Mouse (Mus musculus): ENCODE data around the gene Mapt. TPM values are rescaled to one million over a fixed set of nuclear protein-coding genes. Genes with fewer than 3 reads are reported as not detected.

Gene Mapt
- polyA plus RNA-seq, 2 experiments, result 0.17 to 0.43 TPM

DNA sequence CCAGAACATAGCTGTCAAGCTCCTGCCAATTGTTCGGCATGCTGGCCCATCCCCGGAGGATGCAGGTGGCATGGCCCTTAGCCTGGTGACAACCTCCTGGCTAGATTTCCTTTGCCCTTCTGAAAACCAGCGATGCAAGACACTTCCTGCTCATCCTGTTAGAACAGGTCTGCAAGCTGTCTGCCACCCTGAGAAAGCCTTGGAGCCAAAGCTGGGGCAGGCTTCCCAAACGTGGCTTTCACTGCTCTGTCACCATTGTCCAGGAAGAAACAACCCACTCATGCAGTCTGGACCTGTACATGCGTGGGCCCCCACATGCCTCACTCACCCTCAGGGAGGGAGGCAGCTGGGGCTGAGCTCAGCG is 57.6 kb downstream of the Mapt start:
- Histone ChIP-seq H3K27me3 (ENCODE audit: control insufficient read depth, insufficient read depth, low read length) (no peaks in the 10 kb centered on the region), H3K4me1 (replicated peaks; ENCODE audit: control insufficient read depth in 2 of 2, insufficient read depth in 2 of 2, low read length in 1 of 2) (peaks cover 19 to 23% of the 10 kb centered on the region in 2 experiments), H3K9me3 (ENCODE audit: control insufficient read depth, low read length) (no peaks in the 10 kb centered on the region), H3K4me3 (ENCODE audit: insufficient read depth in 1 of 2, low read depth in 2 of 2, low read length in 2 of 2) (no peak overlapping the region), H3K9ac (replicated peaks) (no peak overlapping the region), H3K27ac (no peak overlapping the region), H3K36me3 (replicated peaks; ENCODE audit: control insufficient read depth, insufficient read depth, low read depth) (no peaks in the 10 kb centered on the region), H3K4me2 (ENCODE audit: low read depth) (no peak overlapping the region)
- ATAC-seq (ENCODE audit: insufficient read depth), result no peak
- TF ChIP-seq EP300 (IDR thresholded peaks at IDR 0.05; ENCODE audit: low read depth), result no peak
- no peak for TF ChIP-seq CTCF (IDR thresholded peaks at IDR 0.05; ENCODE audit: low read depth)
- 49% methylated on average over 6 of the region's 6 CpGs for WGBS (ENCODE audit: insufficient replicate concordance)
- no peak for DNase-seq (ENCODE audit: low read depth in 3 of 3, low spot score in 3 of 3)

DNA sequence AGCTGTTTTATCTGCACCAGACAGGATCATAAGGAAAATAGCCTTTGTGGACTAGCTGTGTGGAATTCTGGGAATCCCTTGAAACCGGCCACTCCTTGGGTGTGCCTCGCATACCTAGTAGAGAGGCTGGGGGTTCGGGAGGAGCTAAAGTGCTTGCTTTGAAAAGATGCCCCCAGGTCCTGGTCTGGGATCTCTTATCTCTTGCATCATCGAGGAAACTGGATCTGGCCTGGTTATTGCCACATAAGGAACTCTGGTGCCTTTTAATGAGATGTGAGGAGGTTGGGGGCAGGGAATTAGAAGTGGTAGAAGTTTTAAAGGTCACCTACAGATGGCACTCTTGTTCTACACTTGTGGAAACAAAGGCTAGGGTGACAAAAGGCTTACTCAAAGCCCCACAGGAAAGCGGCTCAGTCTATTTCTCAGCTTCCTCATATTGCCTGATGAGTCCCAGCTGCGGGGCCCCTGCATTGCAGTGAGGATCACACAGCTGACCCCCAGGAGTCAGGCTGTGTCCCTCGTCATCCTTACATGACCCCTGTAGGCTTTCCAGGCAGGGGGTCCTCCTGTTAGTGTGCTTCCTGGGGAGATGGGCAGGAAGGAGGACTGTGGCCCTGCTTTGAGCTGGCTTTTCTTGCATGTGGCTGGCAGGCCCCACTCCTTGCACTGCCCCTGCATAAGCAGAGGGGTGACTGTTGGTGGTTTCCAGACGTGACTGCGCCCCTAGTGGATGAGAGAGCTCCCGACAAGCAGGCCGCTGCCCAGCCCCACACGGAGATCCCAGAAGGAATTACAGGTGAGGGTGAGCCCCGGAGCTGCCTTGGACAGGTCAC is 58.2 kb downstream of the Mapt start:
- ATAC-seq (ENCODE audit: insufficient read depth), result peak; percentile 44; the same call in 1 of the 2 replicates
- Histone ChIP-seq H3K4me3 (ENCODE audit: insufficient read depth in 1 of 2, low read depth in 2 of 2, low read length in 2 of 2) (no peak overlapping the region), H3K36me3 (replicated peaks; ENCODE audit: control insufficient read depth, insufficient read depth, low read depth) (no peaks in the 10 kb centered on the region), H3K27ac (no peak overlapping the region), H3K4me2 (ENCODE audit: low read depth) (peak overlapping the region; percentile 4; the same call in 1 of the 2 replicates), H3K9ac (replicated peaks) (no peak overlapping the region), H3K4me1 (replicated peaks; ENCODE audit: control insufficient read depth in 2 of 2, insufficient read depth in 2 of 2, low read length in 1 of 2) (peaks cover 23 to 29% of the 10 kb centered on the region in 2 experiments), H3K27me3 (ENCODE audit: control insufficient read depth, insufficient read depth, low read length) (no peaks in the 10 kb centered on the region), H3K9me3 (ENCODE audit: control insufficient read depth, low read length) (no peaks in the 10 kb centered on the region)
- 26% methylated on average over 13 of the region's 13 CpGs for whole genome bisulfite sequencing (ENCODE audit: insufficient replicate concordance)
- TF ChIP-seq CTCF (IDR thresholded peaks at IDR 0.05; ENCODE audit: low read depth) (peak; percentile 90), EP300 (IDR thresholded peaks at IDR 0.05; ENCODE audit: low read depth) (no peak)
- DNase-seq (ENCODE audit: low read depth in 3 of 3, low spot score in 3 of 3), result peak; percentile 36 to 60 (median 36)

DNA sequence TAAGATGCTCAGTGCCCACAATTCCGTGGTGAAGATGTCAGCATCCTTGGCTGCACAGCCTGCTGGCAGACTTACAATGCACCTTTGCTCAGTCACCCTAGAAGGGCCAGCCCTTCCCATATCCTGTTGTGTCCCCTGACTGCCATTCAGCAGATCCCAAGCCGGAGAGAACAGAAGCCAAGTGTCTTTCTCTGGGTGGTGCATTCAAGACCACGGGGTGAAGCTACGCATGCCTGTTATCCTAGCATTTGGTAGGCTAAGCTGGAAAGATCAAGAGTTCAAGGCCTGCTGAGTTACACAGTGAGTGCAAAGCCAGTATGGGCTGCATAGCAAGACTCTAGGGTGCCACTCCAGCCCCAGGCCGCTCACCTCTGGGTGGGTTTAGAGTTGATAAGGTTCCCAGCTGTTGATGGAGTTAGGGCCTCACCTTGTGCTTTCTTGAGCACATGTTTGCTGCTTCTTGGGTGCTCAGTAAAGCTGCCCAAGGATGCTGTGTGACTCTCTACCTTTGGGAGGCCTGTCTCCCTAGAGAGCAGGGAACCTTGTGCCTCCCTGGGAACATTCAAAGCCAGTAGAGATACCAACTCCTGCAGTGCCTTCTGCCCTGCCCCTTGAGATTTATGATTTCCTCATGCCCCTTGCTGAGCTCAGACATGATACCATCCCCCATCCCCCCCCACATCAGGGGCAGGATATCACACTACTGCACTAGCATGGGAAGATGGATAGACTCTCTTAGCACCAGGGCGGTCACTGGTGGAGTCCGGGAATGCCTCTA is 61.4 kb downstream of the Mapt start:
- Histone ChIP-seq H3K27ac (peak overlapping the region; percentile 64), H3K36me3 (replicated peaks; ENCODE audit: control insufficient read depth, insufficient read depth, low read depth) (no peaks in the 10 kb centered on the region), H3K9ac (replicated peaks) (no peak overlapping the region), H3K9me3 (ENCODE audit: control insufficient read depth, low read length) (no peaks in the 10 kb centered on the region), H3K4me3 (ENCODE audit: insufficient read depth in 1 of 2, low read depth in 2 of 2, low read length in 2 of 2) (0 out of 4 replicates have a peak overlapping the region, but pooled peaks of 1 of the 2 experiments have one; percentile 18), H3K4me1 (replicated peaks; ENCODE audit: control insufficient read depth in 2 of 2, insufficient read depth in 2 of 2, low read length in 1 of 2) (peaks cover 30 to 38% of the 10 kb centered on the region in 2 experiments), H3K4me2 (ENCODE audit: low read depth) (peak overlapping the region; percentile 38), H3K27me3 (ENCODE audit: control insufficient read depth, insufficient read depth, low read length) (no peaks in the 10 kb centered on the region)
- DNase-seq (ENCODE audit: low read depth in 3 of 3, low spot score in 3 of 3) (no peak), ATAC-seq (ENCODE audit: insufficient read depth) (peak; percentile 22; the same call in 1 of the 2 replicates)
- WGBS (ENCODE audit: insufficient replicate concordance), result 46% methylated on average over 7 of the region's 7 CpGs
- TF ChIP-seq EP300 (IDR thresholded peaks at IDR 0.05; ENCODE audit: low read depth) (no peak), CTCF (IDR thresholded peaks at IDR 0.05; ENCODE audit: low read depth) (no peak)

DNA sequence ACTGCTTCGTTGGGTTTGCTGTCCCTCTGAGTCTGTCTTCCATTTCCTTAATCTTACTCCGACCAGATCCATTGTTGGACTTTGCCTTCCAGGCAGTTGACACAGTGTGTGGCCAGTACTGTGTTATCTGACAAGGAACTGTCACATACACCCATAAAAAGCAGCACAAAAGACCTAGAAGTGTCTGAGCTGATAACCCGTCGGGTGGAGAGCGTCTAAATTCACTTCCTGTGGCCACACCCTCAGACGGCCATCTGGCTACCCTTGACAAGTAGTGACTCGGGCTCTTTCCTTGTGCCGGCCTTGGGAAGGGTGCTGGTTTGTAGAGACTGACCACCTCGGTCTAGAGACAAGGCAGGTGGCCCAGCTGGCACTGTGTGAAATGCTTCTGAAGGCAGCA is 62.1 kb downstream of the Mapt start:
- peak; percentile 91 for ATAC-seq (ENCODE audit: insufficient read depth)

More for the DNA sequence above, 62.1 kb downstream of the Mapt start:
- TF ChIP-seq CTCF (IDR thresholded peaks at IDR 0.05; ENCODE audit: low read depth) (no peak), EP300 (IDR thresholded peaks at IDR 0.05; ENCODE audit: low read depth) (peak; percentile 86)
- DNase-seq (ENCODE audit: low read depth in 3 of 3, low spot score in 3 of 3), result peak; percentile 74 to 78 (median 75)
- peaks cover 30 to 38% of the 10 kb centered on the region in 2 experiments for H3K4me1 ChIP-seq (replicated peaks; ENCODE audit: control insufficient read depth in 2 of 2, insufficient read depth in 2 of 2, low read length in 1 of 2)
- H3K36me3 ChIP-seq (replicated peaks; ENCODE audit: control insufficient read depth, insufficient read depth, low read depth), result no peaks in the 10 kb centered on the region
- WGBS (ENCODE audit: insufficient replicate concordance), result 9% methylated on average over 9 of the region's 9 CpGs
- peak overlapping the region; percentile 64 for H3K27ac ChIP-seq
- H3K9ac ChIP-seq (replicated peaks), result peak overlapping the region; percentile 31; the same call in 1 of the 2 replicates
- peak overlapping the region; percentile 38 for H3K4me2 ChIP-seq (ENCODE audit: low read depth)
- no peaks in the 10 kb centered on the region for H3K27me3 ChIP-seq (ENCODE audit: control insufficient read depth, insufficient read depth, low read length)
- no peaks in the 10 kb centered on the region for H3K9me3 ChIP-seq (ENCODE audit: control insufficient read depth, low read length)
- 0 out of 4 replicates have a peak overlapping the region, but pooled peaks of 1 of the 2 experiments have one; percentile 18 for H3K4me3 ChIP-seq (ENCODE audit: insufficient read depth in 1 of 2, low read depth in 2 of 2, low read length in 2 of 2)

Data from liver, embryonic 14.5 days (tissue).